Mouse (Mus musculus) thymus, adult 2 months (tissue): Measurements from ENCODE around the gene Zfp385a.

Source experiments
- CTCF ChIP-seq: fragments of 200-500 bp; IDR thresholded peaks from 2 replicates; pipeline ENCODE4 v1.5.1; 2012; ENCODE audit warnings: mild to moderate bottlenecking, control low read depth, low read length, moderate library complexity, borderline replicate concordance; ENCODE audit not compliant: control insufficient read depth, poor library complexity, insufficient read depth; ENCODE audit errors: extremely low read depth
- POLR2A ChIP-seq: fragments of 200-500 bp; IDR thresholded peaks from 2 replicates; pipeline ENCODE4 v1.6.1; 2012; ENCODE audit warnings: mild to moderate bottlenecking, low read length, control low read depth, moderate library complexity; ENCODE audit not compliant: control insufficient read depth, poor library complexity, insufficient read depth; ENCODE audit errors: extremely low read depth

GRCm38 (mm10) chr15:103368179-103368940, 28.5 kb upstream of the Zfp385a start:
- TF ChIP-seq POLR2A (no peak), CTCF (no peak)
